In genomic region chr6:18381380-18381779, GRCm38 (mm10) we compare ENCODE assay signal across 20 mouse cellular contexts.
A peak's percentile ranks its signal among the peaks of the same experiment; 100 is the strongest.
DNase-seq lines count a peak whose midpoint lies in the region; ATAC-seq and TF ChIP-seq lines count a peak whose summit lies in the region.
"Had no signal": no experiment of that assay in that cellular context is flagged by ENCODE, and none has a peak within 500 bp of the region (broad histone marks: within the 10 kb centered on the region; RNA-seq: fewer than 3 reads in every experiment).

No protein-coding gene starts in this region.

- TF ChIP-seq CTCF in forebrain, postnatal 0 days (IDR thresholded peaks at IDR 0.05; ENCODE audit: low read depth): 0 out of 2 replicates have a peak, but pooled peaks have one; percentile 24
- peak; percentile 40 for TF ChIP-seq CTCF in intestine, postnatal 0 days (IDR thresholded peaks at IDR 0.05; ENCODE audit: low read depth)
- peak; percentile 32 for TF ChIP-seq CTCF in lung, embryonic 14.5 days (IDR thresholded peaks at IDR 0.05; ENCODE audit: low read depth)
- TF ChIP-seq CTCF in stomach, postnatal 0 days (IDR thresholded peaks at IDR 0.05; ENCODE audit: low read depth): peak; percentile 28; the same call in 1 of the 2 replicates

- WGBS in forebrain, postnatal 0 days: 62% methylated on average over 2 of the region's 2 CpGs
- 70% methylated on average over 2 of the region's 2 CpGs for WGBS in forebrain, embryonic 15.5 days
- WGBS in intestine, postnatal 0 days: 80% methylated on average over 2 of the region's 2 CpGs
- WGBS in intestine, embryonic 15.5 days: 85% methylated on average over 2 of the region's 2 CpGs
- WGBS in lung, embryonic 14.5 days: 70% methylated on average over 2 of the region's 2 CpGs
- WGBS in stomach, postnatal 0 days: 74% methylated on average over 2 of the region's 2 CpGs

- DNase-seq in forebrain, postnatal 0 days: no peak
- DNase-seq in lung, embryonic 14.5 days: peak; percentile 19
- no peak for DNase-seq in lung, postnatal 14 days
- DNase-seq in stomach, postnatal 0 days (ENCODE audit: low spot score): no peak
- no peak for DNase-seq in adrenal gland, adult 2 months
- DNase-seq: adrenal gland, adult 8-10 months; adrenal gland, postnatal 36 days; cerebellum, adult 11 months; cerebellum, adult 8-10 months; cerebellum, postnatal 25 days; gastrocnemius, postnatal 36 days; heart, adult 11 months; heart, postnatal 14 days had no signal

- ATAC-seq in forebrain, postnatal 0 days: no peak; the same call in 1 of the 2 replicates
- no peak for ATAC-seq in forebrain, embryonic 15.5 days (replicated peaks)
- no peak for ATAC-seq in intestine, postnatal 0 days
- ATAC-seq in intestine, embryonic 15.5 days: no peak
- peak; percentile 55; the same call in 1 of the 2 replicates for ATAC-seq in lung, embryonic 14.5 days (ENCODE audit: insufficient read depth)
- ATAC-seq in stomach, postnatal 0 days (ENCODE audit: low FRiP score, low TSS enrichment): no peak

- H3K4me2 ChIP-seq in forebrain, postnatal 0 days (ENCODE audit: low read depth): no peak overlapping the region
- H3K4me2 ChIP-seq in forebrain, embryonic 15.5 days (replicated peaks): no peak overlapping the region
- H3K4me2 ChIP-seq in intestine, postnatal 0 days (replicated peaks; ENCODE audit: low read depth): no peak overlapping the region
- no peak overlapping the region for H3K4me2 ChIP-seq in intestine, embryonic 15.5 days (replicated peaks)
- no peak overlapping the region for H3K4me2 ChIP-seq in lung, embryonic 14.5 days
- no peak overlapping the region for H3K4me2 ChIP-seq in stomach, postnatal 0 days (replicated peaks; ENCODE audit: low read depth)
- H3K4me2 ChIP-seq: forebrain, embryonic 13.5 days; hindbrain, embryonic 15.5 days had no signal

- no peak overlapping the region for H3K4me3 ChIP-seq in forebrain, postnatal 0 days (ENCODE audit: low read depth, low read length)
- no peak overlapping the region for H3K4me3 ChIP-seq in forebrain, embryonic 15.5 days
- no peak overlapping the region for H3K4me3 ChIP-seq in intestine, postnatal 0 days (ENCODE audit: low read depth, low read length)
- no peak overlapping the region for H3K4me3 ChIP-seq in intestine, embryonic 15.5 days (replicated peaks)
- H3K4me3 ChIP-seq in lung, embryonic 14.5 days (ENCODE audit: low read depth, low read length): no peak overlapping the region
- H3K4me3 ChIP-seq in stomach, postnatal 0 days (ENCODE audit: low read depth, low read length): no peak overlapping the region
- H3K4me3 ChIP-seq: embryonic facial prominence, embryonic 10.5 days; forebrain, embryonic 13.5 days; heart, embryonic 10.5 days; hindbrain, embryonic 15.5 days had no signal

- no peak for TF ChIP-seq EP300 in stomach, postnatal 0 days (optimal IDR thresholded peaks at IDR 0.05)

- H3K27ac ChIP-seq in forebrain, postnatal 0 days (ENCODE audit: low read depth, low read length): no peak overlapping the region
- no peak overlapping the region for H3K27ac ChIP-seq in forebrain, embryonic 15.5 days (replicated peaks)
- no peak overlapping the region for H3K27ac ChIP-seq in intestine, postnatal 0 days (ENCODE audit: low read depth, low read length)
- no peak overlapping the region for H3K27ac ChIP-seq in intestine, embryonic 15.5 days
- no peak overlapping the region for H3K27ac ChIP-seq in lung, embryonic 14.5 days (ENCODE audit: low read depth)
- H3K27ac ChIP-seq in stomach, postnatal 0 days (replicated peaks): no peak overlapping the region
- H3K27ac ChIP-seq: embryonic facial prominence, embryonic 10.5 days; forebrain, embryonic 13.5 days; heart, embryonic 10.5 days; hindbrain, embryonic 15.5 days had no signal

- peaks cover 60% of the 10 kb centered on the region for H3K36me3 ChIP-seq in forebrain, postnatal 0 days (ENCODE audit: insufficient read depth)
- peaks cover 63% of the 10 kb centered on the region for H3K36me3 ChIP-seq in forebrain, embryonic 15.5 days
- no peaks in the 10 kb centered on the region for H3K36me3 ChIP-seq in intestine, postnatal 0 days (ENCODE audit: control insufficient read depth, insufficient read depth)
- no peaks in the 10 kb centered on the region for H3K36me3 ChIP-seq in intestine, embryonic 15.5 days
- no peaks in the 10 kb centered on the region for H3K36me3 ChIP-seq in lung, embryonic 14.5 days (ENCODE audit: insufficient read depth)
- H3K36me3 ChIP-seq in stomach, postnatal 0 days (ENCODE audit: control insufficient read depth, insufficient read depth, low read length): no peaks in the 10 kb centered on the region

- no peaks in the 10 kb centered on the region for H3K9me3 ChIP-seq in forebrain, postnatal 0 days (ENCODE audit: low read length)
- no peaks in the 10 kb centered on the region for H3K9me3 ChIP-seq in forebrain, embryonic 15.5 days
- H3K9me3 ChIP-seq in intestine, postnatal 0 days (ENCODE audit: control insufficient read depth): no peaks in the 10 kb centered on the region
- no peaks in the 10 kb centered on the region for H3K9me3 ChIP-seq in intestine, embryonic 15.5 days
- H3K9me3 ChIP-seq in lung, embryonic 14.5 days (ENCODE audit: low read depth, low read length): no peaks in the 10 kb centered on the region
- no peaks in the 10 kb centered on the region for H3K9me3 ChIP-seq in stomach, postnatal 0 days (ENCODE audit: control insufficient read depth, low read length)
- H3K9me3 ChIP-seq: embryonic facial prominence, embryonic 10.5 days; forebrain, embryonic 13.5 days; heart, embryonic 10.5 days; hindbrain, embryonic 15.5 days had no signal

- no peaks in the 10 kb centered on the region for H3K27me3 ChIP-seq in forebrain, postnatal 0 days (ENCODE audit: insufficient read depth, low read length)
- H3K27me3 ChIP-seq in forebrain, embryonic 15.5 days: no peaks in the 10 kb centered on the region
- H3K27me3 ChIP-seq in intestine, postnatal 0 days (replicated peaks; ENCODE audit: control insufficient read depth, insufficient read depth, low read length): no peaks in the 10 kb centered on the region
- H3K27me3 ChIP-seq in intestine, embryonic 15.5 days (replicated peaks): no peaks in the 10 kb centered on the region
- H3K27me3 ChIP-seq in lung, embryonic 14.5 days (ENCODE audit: insufficient read depth, low read length): no peaks in the 10 kb centered on the region
- no peaks in the 10 kb centered on the region for H3K27me3 ChIP-seq in stomach, postnatal 0 days (ENCODE audit: control insufficient read depth, insufficient read depth, low read length)
- H3K27me3 ChIP-seq: forebrain, embryonic 13.5 days; hindbrain, embryonic 15.5 days had no signal

- no peaks in the 10 kb centered on the region for H3K4me1 ChIP-seq in forebrain, postnatal 0 days (ENCODE audit: insufficient read depth)
- H3K4me1 ChIP-seq in forebrain, embryonic 15.5 days: no peaks in the 10 kb centered on the region
- H3K4me1 ChIP-seq in intestine, postnatal 0 days (replicated peaks; ENCODE audit: control insufficient read depth, insufficient read depth, low read length): no peaks in the 10 kb centered on the region
- no peaks in the 10 kb centered on the region for H3K4me1 ChIP-seq in intestine, embryonic 15.5 days (replicated peaks)
- H3K4me1 ChIP-seq in lung, embryonic 14.5 days (ENCODE audit: insufficient read depth): no peaks in the 10 kb centered on the region
- no peaks in the 10 kb centered on the region for H3K4me1 ChIP-seq in stomach, postnatal 0 days (replicated peaks; ENCODE audit: control insufficient read depth, insufficient read depth)
- H3K4me1 ChIP-seq: forebrain, embryonic 13.5 days; heart, embryonic 10.5 days; hindbrain, embryonic 15.5 days had no signal

- H3K9ac ChIP-seq in forebrain, postnatal 0 days: no peak overlapping the region
- H3K9ac ChIP-seq in forebrain, embryonic 15.5 days (replicated peaks): no peak overlapping the region
- H3K9ac ChIP-seq in intestine, postnatal 0 days (ENCODE audit: low read depth, low read length): no peak overlapping the region
- no peak overlapping the region for H3K9ac ChIP-seq in intestine, embryonic 15.5 days
- H3K9ac ChIP-seq in lung, embryonic 14.5 days: no peak overlapping the region
- no peak overlapping the region for H3K9ac ChIP-seq in stomach, postnatal 0 days (ENCODE audit: low read length)
- H3K9ac ChIP-seq: forebrain, embryonic 13.5 days; hindbrain, embryonic 15.5 days had no signal
